Comparison of ENCODE assay signal across 1 mouse cellular context in the genomic region with DNA sequence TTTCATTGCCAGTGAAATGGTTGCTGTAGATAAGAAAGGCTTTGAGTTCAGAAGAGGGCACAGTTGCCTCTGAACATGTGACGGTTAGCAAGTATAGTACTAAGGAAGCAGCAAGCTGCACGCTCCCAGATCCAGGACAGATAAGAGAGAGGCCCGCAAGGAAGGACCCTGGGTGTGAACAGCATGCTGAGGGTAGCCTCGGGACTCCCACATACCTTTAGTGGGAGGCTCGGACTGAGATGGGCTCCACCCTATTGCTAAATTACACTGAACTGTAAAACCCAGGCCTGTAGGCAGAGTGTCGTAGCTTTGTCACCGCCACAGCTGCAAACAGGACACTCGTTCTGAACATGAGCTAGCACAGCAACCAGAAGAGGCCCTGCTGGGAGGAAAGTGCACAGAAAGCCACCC.
A peak's percentile ranks its signal among the peaks of the same experiment; 100 is the strongest.
TF ChIP-seq lines count a peak whose summit lies in the region.

No protein-coding gene starts in this region.

TF ChIP-seq in MEL, 35 proteins besides CTCF, POLR2A, EP300 and RAD21 (continued from another document):
- TF ChIP-seq TBP (IDR thresholded peaks at IDR 0.05; ENCODE audit: low read depth, low read length) (peak; percentile 76; the same call in 1 of the 2 replicates), POLR2AphosphoS2 (IDR thresholded peaks at IDR 0.05; ENCODE audit: low read length) (peak; percentile 30; the same call in 1 of the 2 replicates), NELFE (IDR thresholded peaks at IDR 0.05; ENCODE audit: low read depth, low read length) (peak; percentile 56), USF1 (IDR thresholded peaks at IDR 0.05; ENCODE audit: low read depth, low read length) (peak; percentile 90), ZNF384 (IDR thresholded peaks at IDR 0.05; ENCODE audit: low read depth, low read length) (peak; percentile 46; the same call in 1 of the 2 replicates), ETS1 (IDR thresholded peaks at IDR 0.05; ENCODE audit: low read depth, low read length) (peak; percentile 98), HCFC1 (IDR thresholded peaks at IDR 0.05; ENCODE audit: low read depth, low read length) (peak; percentile 50), RCOR1 (IDR thresholded peaks at IDR 0.05; ENCODE audit: low read depth, low read length) (peak; percentile 75), CHD1 (IDR thresholded peaks at IDR 0.05; ENCODE audit: low read depth, low read length) (no peak; the same call in 1 of the 2 replicates), SIN3A (IDR thresholded peaks at IDR 0.05; ENCODE audit: low read length) (peak; percentile 95), MAZ (IDR thresholded peaks at IDR 0.05; ENCODE audit: low read depth, low read length) (peak; percentile 74), TAL1 (IDR thresholded peaks at IDR 0.05; ENCODE audit: low read length) (peak; percentile 46), GATA1 (IDR thresholded peaks at IDR 0.05; ENCODE audit: low read depth, low read length) (peak; percentile 96), MXI1 (IDR thresholded peaks at IDR 0.05; ENCODE audit: low read depth, low read length) (peak; percentile 91), JUND (IDR thresholded peaks at IDR 0.05; ENCODE audit: low read depth, low read length) (peak; percentile 80), MYB (IDR thresholded peaks at IDR 0.05; ENCODE audit: low read depth, low read length) (peak; percentile 95), MAX (IDR thresholded peaks at IDR 0.05; ENCODE audit: low read length) (peak; percentile 87), TCF12 (IDR thresholded peaks at IDR 0.05; ENCODE audit: low read depth, low read length) (peak; percentile 96), ZC3H11A (IDR thresholded peaks at IDR 0.05; ENCODE audit: low read depth, low read length) (peak; percentile 32; the same call in 1 of the 2 replicates), NRF1 (IDR thresholded peaks at IDR 0.05; ENCODE audit: insufficient read depth, low read depth, low read length, poor library complexity, severe bottlenecking) (no peak), USF2 (IDR thresholded peaks at IDR 0.05; ENCODE audit: borderline replicate concordance in 1 of 2, insufficient read depth in 1 of 2, low read depth in 1 of 2, low read length in 2 of 2) (peak in 1 of 2 experiments; percentile 61; a peak in 1 of 4 replicates), MEF2A (IDR thresholded peaks at IDR 0.05; ENCODE audit: extremely low read depth, insufficient replicate concordance, low read depth, low read length, poor library complexity, severe bottlenecking) (peak; percentile 47; the same call in 1 of the 2 replicates)
